Mouse (Mus musculus) limb, embryonic 14.5 days (tissue): ENCODE measurements around the gene Wdtc1. TPM values are rescaled to one million over a fixed set of nuclear protein-coding genes. Genes with fewer than 3 reads are reported as not detected.

Source experiments
- ATAC-seq: fragments of 200-750 bp; cut with Nextera tagmentation; 2 replicates; pipeline ENCODE4 v1.8.0; 2017; ENCODE audit warnings: low read depth, moderate number of reproducible peaks, moderate TSS enrichment; ENCODE audit not compliant: low FRiP score
- DNase-seq: peaks from one replicate; pipeline ENCODE4 v3.0.0-alpha.2; 2015; ENCODE audit warnings: low spot score
- H3K27ac ChIP-seq: fragments of 300-500 bp; sonication (generic); replicated peaks from 2 replicates; pipeline ENCODE4 v1.5.1; 2014; ENCODE audit warnings: low read depth, mild to moderate bottlenecking, low read length, moderate library complexity, mixed read lengths
- H3K27me3 ChIP-seq: fragments of 300-500 bp; sonication (generic); 2 replicates; pipeline ENCODE4 v1.6.1; 2014; ENCODE audit warnings: low read length, mixed read lengths; ENCODE audit not compliant: control insufficient read depth, insufficient read depth
- H3K36me3 ChIP-seq: fragments of 300-500 bp; sonication (generic); 2 replicates; pipeline ENCODE4 v1.6.1; 2014; ENCODE audit warnings: mild to moderate bottlenecking, low read length, moderate library complexity, mixed read lengths; ENCODE audit not compliant: control insufficient read depth, insufficient read depth
- H3K4me1 ChIP-seq: fragments of 300-500 bp; sonication (generic); 2 replicates; pipeline ENCODE4 v1.6.1; 2014; ENCODE audit warnings: antibody characterized with exemption, low read length, mixed read lengths; ENCODE audit not compliant: control insufficient read depth, insufficient read depth
- H3K4me2 ChIP-seq: fragments of 300-500 bp; sonication (generic); replicated peaks from 2 replicates; pipeline ENCODE4 v1.6.1; 2014; ENCODE audit warnings: low read depth, mild to moderate bottlenecking, low read length, moderate library complexity; ENCODE audit not compliant: severe bottlenecking
- H3K4me3 ChIP-seq: fragments of 300-500 bp; sonication (generic); replicated peaks from 2 replicates; pipeline ENCODE4 v1.5.1; 2014; ENCODE audit warnings: low read length
- H3K9ac ChIP-seq: fragments of 300-500 bp; sonication (generic); 2 replicates; pipeline ENCODE4 v1.6.1; 2014; ENCODE audit warnings: mild to moderate bottlenecking, low read depth, low read length, moderate library complexity; ENCODE audit not compliant: severe bottlenecking
- H3K9me3 ChIP-seq: fragments of 300-500 bp; sonication (generic); 2 replicates; pipeline ENCODE4 v1.6.1; 2016; ENCODE audit warnings: low read length; ENCODE audit not compliant: control insufficient read depth
- POLR2A ChIP-seq: fragments of 200-500 bp; IDR thresholded peaks from 2 replicates; pipeline ENCODE4 v1.8.0; 2012; ENCODE audit warnings: inconsistent platforms, mild to moderate bottlenecking, moderate library complexity, borderline replicate concordance; ENCODE audit not compliant: insufficient read depth, insufficient read length; ENCODE audit errors: extremely low read depth
- WGBS: fragments of 180-500 bp; shearing (Covaris S2); extraction: QIAGEN DNeasy Blood & Tissue Kit; methylation state at CpG from one replicate; pipeline ENCODE4 v1.1.7; 2014; 5-methylcytosine and 5-hydroxymethylcytosine counted together
- polyA plus RNA-seq, 2 experiments: library from polyadenylated mRNA; depleted of rRNA in 1 of 2; stranded (reverse) in 1 of 2; unstranded in 1 of 2; fragments of >200 nt; fragmentation: Nextera tagmentation in 1 of 2; extraction: Ambion mirVana in 1 of 2; gene quantifications; 2 replicates each; pipeline versions ENCODE4 v1.2.1 to v1.2.3; 2012 to 2014

The Wdtc1 gene
- polyA plus RNA-seq, 2 experiments, result 17.6 to 27.8 TPM

GRCm38 (mm10) chr4:133252089-133252488 lies 101.2 kb downstream of the Wdtc1 start:
- TF ChIP-seq POLR2A, result no peak
- no peak overlapping the region for H3K9ac ChIP-seq
- H3K4me1 ChIP-seq, result peaks cover 6% of the 10 kb centered on the region; the same call in 1 of the 2 replicates
- H3K4me2 ChIP-seq, result no peak overlapping the region
- DNase-seq (no peak), ATAC-seq (no peak)
- H3K27ac ChIP-seq, result no peak overlapping the region
- H3K36me3 ChIP-seq, result no peaks in the 10 kb centered on the region
- peaks cover 35% of the 10 kb centered on the region for H3K27me3 ChIP-seq
- no peak overlapping the region for H3K4me3 ChIP-seq
- 32% methylated on average over 4 of the region's 4 CpGs for WGBS
- no peaks in the 10 kb centered on the region for H3K9me3 ChIP-seq

GRCm38 (mm10) chr4:133251214-133251613 lies 102.1 kb downstream of the Wdtc1 start:
- peak overlapping the region; percentile 64 for H3K4me2 ChIP-seq
- no peaks in the 10 kb centered on the region for H3K9me3 ChIP-seq
- peaks cover 29% of the 10 kb centered on the region for H3K27me3 ChIP-seq
- H3K9ac ChIP-seq, result peak overlapping the region; percentile 45; the same call in 1 of the 2 replicates
- H3K27ac ChIP-seq, result no peak overlapping the region
- no peaks in the 10 kb centered on the region for H3K36me3 ChIP-seq
- ATAC-seq (0 out of 2 replicates have a peak, but pooled peaks have one; percentile 35), DNase-seq (no peak)
- H3K4me1 ChIP-seq, result peaks cover 6% of the 10 kb centered on the region; the same call in 1 of the 2 replicates
- peak overlapping the region; percentile 38 for H3K4me3 ChIP-seq
- WGBS, result 1% methylated on average over 27 of the region's 31 CpGs
- TF ChIP-seq POLR2A, result no peak

GRCm38 (mm10) chr4:133250609-133251008 lies 102.7 kb downstream of the Wdtc1 start:
- Histone ChIP-seq H3K4me2 (peak overlapping the region; percentile 64), H3K9me3 (no peaks in the 10 kb centered on the region), H3K4me1 (peaks cover 6% of the 10 kb centered on the region; the same call in 1 of the 2 replicates), H3K9ac (peak overlapping the region; percentile 45; the same call in 1 of the 2 replicates), H3K36me3 (no peaks in the 10 kb centered on the region), H3K4me3 (peak overlapping the region; percentile 38), H3K27me3 (peaks cover 28% of the 10 kb centered on the region), H3K27ac (no peak overlapping the region)
- ATAC-seq (no peak), DNase-seq (peak; percentile 74)
- WGBS, result 4% methylated on average over 22 of the region's 22 CpGs
- no peak for TF ChIP-seq POLR2A

- Histone ChIP-seq H3K4me3 (no peak overlapping the region), H3K9me3 (no peaks in the 10 kb centered on the region), H3K27me3 (peaks cover 31% of the 10 kb centered on the region), H3K9ac (no peak overlapping the region), H3K27ac (no peak overlapping the region), H3K4me2 (no peak overlapping the region), H3K36me3 (no peaks in the 10 kb centered on the region), H3K4me1 (peaks cover 6% of the 10 kb centered on the region; the same call in 1 of the 2 replicates)
- DNase-seq (no peak), ATAC-seq (no peak)
- 69% methylated on average over 13 of the region's 13 CpGs for WGBS
- no peak for TF ChIP-seq POLR2A
These were observed 105.4 kb downstream of the Wdtc1 start for GRCm38 (mm10) chr4:133247806-133248449.

- ATAC-seq (no peak), DNase-seq (no peak)
- Histone ChIP-seq H3K4me2 (peak overlapping the region; percentile 13; the same call in 1 of the 2 replicates), H3K9me3 (no peaks in the 10 kb centered on the region), H3K4me3 (no peak overlapping the region), H3K36me3 (no peaks in the 10 kb centered on the region), H3K4me1 (peaks cover 6% of the 10 kb centered on the region), H3K9ac (no peak overlapping the region), H3K27ac (no peak overlapping the region), H3K27me3 (peaks cover 29% of the 10 kb centered on the region)
- TF ChIP-seq POLR2A, result no peak
- WGBS, result 21% methylated on average over 15 of the region's 15 CpGs
These were observed 106.2 kb downstream of the Wdtc1 start for GRCm38 (mm10) chr4:133247072-133247471.
